Mouse (Mus musculus) effector memory CD4-positive, alpha-beta T cell, adult 7 months (primary cell): ENCODE measurements around the gene Gm5475. TPM values are rescaled to one million over a fixed set of nuclear protein-coding genes. Genes with fewer than 3 reads are reported as not detected.

Source experiments
- polyA plus RNA-seq: library from polyadenylated mRNA; unstranded; fragments of 100-300 nt; shearing (Covaris generic); gene quantifications from one replicate; pipeline ENCODE4 v1.2.1, GENCODE M21; 2017

Gm5475 gene
- polyA plus RNA-seq = 0.51 TPM

DNA sequence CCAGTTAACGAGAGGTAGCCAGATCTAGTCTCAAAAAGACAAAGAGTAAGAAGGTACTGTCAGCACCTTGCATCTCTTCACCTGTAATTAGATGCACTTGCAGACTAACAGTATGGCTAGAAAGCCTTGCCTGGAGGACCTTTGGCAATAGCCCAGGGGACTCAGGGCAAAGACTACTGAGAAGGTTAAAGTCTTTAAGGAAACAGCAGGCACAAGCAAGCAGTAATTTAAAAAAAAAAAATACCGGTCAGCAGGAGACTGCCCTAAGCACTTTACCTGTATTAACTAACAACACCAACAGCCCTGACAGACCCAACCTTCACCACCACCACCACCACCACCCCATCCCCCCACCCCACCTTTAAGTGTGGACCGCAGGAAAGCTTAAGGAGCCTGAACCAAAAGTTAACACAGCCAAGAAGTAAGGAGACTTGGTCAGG is at the start of gene Gm5475:
Gene Gm5475, plus strand, starts transcription at position 390 of the 440 bp plus-strand sequence.

DNA sequence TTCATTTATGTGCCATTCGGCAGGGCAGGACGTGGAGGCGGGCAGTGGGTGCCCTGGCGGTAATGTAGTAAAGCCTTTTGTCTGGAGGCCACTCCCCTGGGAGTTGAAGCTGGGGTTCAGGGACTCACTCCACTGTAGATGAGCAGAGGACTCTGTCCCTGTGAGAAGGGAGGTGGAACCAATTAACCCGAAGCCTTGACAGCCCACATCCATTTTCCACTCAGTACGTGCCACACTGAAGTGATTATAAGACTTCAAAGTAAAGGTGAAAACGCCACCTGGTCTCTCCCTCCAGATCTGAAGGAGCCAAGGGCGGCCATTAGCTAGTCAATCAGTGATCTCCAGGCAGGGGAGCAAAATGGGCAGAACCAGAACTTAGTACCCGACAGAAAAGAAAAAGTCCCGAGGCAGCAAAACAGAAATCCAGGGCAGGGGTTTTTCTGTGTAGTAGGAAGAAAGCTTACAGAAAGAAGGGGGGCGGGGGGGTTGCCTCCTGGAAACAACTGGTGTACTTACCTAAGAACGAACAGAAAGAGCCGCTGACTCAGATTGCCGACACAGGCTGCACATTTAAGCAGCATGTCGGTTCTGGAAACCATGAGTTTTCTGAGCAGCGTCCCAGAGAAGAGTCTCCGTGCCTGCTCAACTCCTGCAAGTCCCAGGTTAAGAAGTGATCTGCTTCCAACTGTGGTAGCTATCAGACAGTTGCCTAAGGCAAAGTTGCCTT is 2.6 kb downstream of the Gm5475 start, which contains the start of gene Slc11a2:
Gene Slc11a2, minus strand, starts transcription at position 677 of the 727 bp plus-strand sequence.

DNA sequence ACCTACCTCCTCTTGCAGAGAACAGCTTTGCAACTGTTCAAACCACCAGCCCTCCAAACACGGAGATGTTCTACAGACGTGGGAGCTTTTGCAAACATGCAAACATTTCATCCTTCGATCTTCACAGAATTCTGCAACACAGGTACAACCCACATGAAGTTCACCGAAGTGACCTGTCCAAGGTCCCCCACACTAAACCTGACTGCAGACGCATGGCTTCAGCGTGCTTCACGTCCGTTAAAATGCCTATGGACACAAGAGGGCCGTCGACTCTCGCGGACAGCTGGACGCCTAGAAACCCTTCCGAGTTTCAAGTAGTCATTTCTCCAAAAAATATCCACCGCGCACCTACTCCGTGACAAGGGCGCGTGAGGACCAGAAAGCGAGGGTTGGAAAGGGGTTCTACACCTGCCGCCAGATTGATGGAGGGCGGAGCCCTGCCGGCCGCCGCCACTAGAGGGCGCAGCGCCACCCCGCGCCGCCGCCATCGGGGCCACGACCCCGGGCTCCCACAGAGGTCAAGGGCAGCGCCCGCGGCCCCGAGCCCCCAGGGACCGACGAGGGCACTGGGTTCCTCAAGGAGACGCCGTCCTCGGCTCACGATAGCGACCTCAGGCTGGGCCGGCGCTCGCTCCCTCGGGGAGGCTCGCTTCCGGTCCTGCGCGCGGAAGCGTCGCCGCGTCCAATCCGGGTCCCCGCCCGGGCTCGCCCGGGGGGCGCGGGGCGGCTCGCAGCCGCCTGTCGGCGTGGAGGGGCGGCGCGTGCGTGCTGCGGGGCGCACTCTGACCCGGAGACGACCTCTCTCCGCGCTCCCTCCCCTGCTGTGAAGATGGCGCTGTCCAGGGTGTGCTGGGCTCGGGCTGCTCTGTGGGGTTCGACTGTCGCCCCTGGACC is 46.6 kb downstream of the Gm5475 start, which contains the start of gene Letmd1:
Gene Letmd1, plus strand, starts transcription at position 729 of the 894 bp plus-strand sequence.

Other genes starting within 250 kb of the Gm5475 start
- 59.8 TPM for gene Atf1, start 194.3 kb upstream of the Gm5475 start, polyA plus RNA-seq
- gene Tmprss12, start 141.3 kb upstream of the Gm5475 start, polyA plus RNA-seq = not detected
- 15.0 TPM for gene Mettl7a1, start 118.0 kb upstream of the Gm5475 start, polyA plus RNA-seq
- gene Mettl7a3, start 87.2 kb upstream of the Gm5475 start, polyA plus RNA-seq = not detected
- not detected for gene Methig1, start 69.0 kb upstream of the Gm5475 start, polyA plus RNA-seq
- not detected for gene Mettl7a2, start 68.9 kb upstream of the Gm5475 start, polyA plus RNA-seq
- gene Higd1c, start 57.6 kb upstream of the Gm5475 start, polyA plus RNA-seq = not detected
- 36.9 TPM for gene Slc11a2, start 2.9 kb downstream of the Gm5475 start, polyA plus RNA-seq
- gene Letmd1, start 46.9 kb downstream of the Gm5475 start, polyA plus RNA-seq = 31.8 TPM
- gene Csrnp2, start 73.3 kb downstream of the Gm5475 start, polyA plus RNA-seq = 9.5 TPM
- 5.0 TPM for gene Tfcp2, start 129.9 kb downstream of the Gm5475 start, polyA plus RNA-seq
- 202 TPM for gene Pou6f1, start 177.8 kb downstream of the Gm5475 start, polyA plus RNA-seq
- 758 TPM for gene Dazap2, start 193.2 kb downstream of the Gm5475 start, polyA plus RNA-seq
- not detected for gene Smagp, start 214.8 kb downstream of the Gm5475 start, polyA plus RNA-seq
- gene Bin2, start 247.4 kb downstream of the Gm5475 start, polyA plus RNA-seq = 853 TPM